Mouse (Mus musculus) liver, embryonic 12.5 days (tissue): ENCODE data around the gene Mks1. TPM values are rescaled to one million over a fixed set of nuclear protein-coding genes. Genes with fewer than 3 reads are reported as not detected.

Source experiments
- ATAC-seq: fragments of 200-750 bp; cut with Nextera tagmentation; 2 replicates; pipeline ENCODE4 v1.8.0; 2017; ENCODE audit warnings: moderate number of reproducible peaks, mild to moderate bottlenecking, moderate library complexity
- H3K27ac ChIP-seq: fragments of 300-500 bp; sonication (generic); 2 replicates; pipeline ENCODE4 v1.5.1; 2016; ENCODE audit warnings: mild to moderate bottlenecking
- H3K27me3 ChIP-seq: fragments of 300-500 bp; sonication (generic); replicated peaks from 2 replicates; pipeline ENCODE4 v1.6.1; 2016; ENCODE audit warnings: mild to moderate bottlenecking, moderate library complexity
- H3K36me3 ChIP-seq: fragments of 300-500 bp; sonication (generic); 2 replicates; pipeline ENCODE4 v1.6.1; 2016; ENCODE audit warnings: mild to moderate bottlenecking, moderate library complexity
- H3K4me1 ChIP-seq: fragments of 300-500 bp; sonication (generic); 2 replicates; pipeline ENCODE4 v1.6.1; 2016
- H3K4me2 ChIP-seq: fragments of 300-500 bp; sonication (generic); 2 replicates; pipeline ENCODE4 v1.6.1; 2016; ENCODE audit warnings: mild to moderate bottlenecking, moderate library complexity
- H3K4me3 ChIP-seq: fragments of 300-500 bp; sonication (generic); 2 replicates; pipeline ENCODE4 v1.5.1; 2016; ENCODE audit warnings: mild to moderate bottlenecking, moderate library complexity
- H3K9ac ChIP-seq: fragments of 300-500 bp; sonication (generic); 2 replicates; pipeline ENCODE4 v1.6.1; 2016; ENCODE audit warnings: mild to moderate bottlenecking, moderate library complexity
- H3K9me3 ChIP-seq: fragments of 300-500 bp; sonication (generic); replicated peaks from 2 replicates; pipeline ENCODE4 v1.6.1; 2016; ENCODE audit warnings: mild to moderate bottlenecking, moderate library complexity
- WGBS: fragments of 180-500 bp; shearing (Covaris S2); methylation state at CpG from one replicate; pipeline ENCODE4 v1.1.7; 2016; ENCODE audit not compliant: insufficient replicate concordance; 5-methylcytosine and 5-hydroxymethylcytosine counted together
- polyA plus RNA-seq: library from polyadenylated mRNA; unstranded; fragments of >200 nt; fragmentation: Nextera tagmentation; extraction: Ambion mirVana; gene quantifications from 2 replicates; pipeline ENCODE4 v1.2.1, GENCODE M21; 2016

The Mks1 gene
- 3.9 and 4.3 TPM in 2 replicates for polyA plus RNA-seq

DNA sequence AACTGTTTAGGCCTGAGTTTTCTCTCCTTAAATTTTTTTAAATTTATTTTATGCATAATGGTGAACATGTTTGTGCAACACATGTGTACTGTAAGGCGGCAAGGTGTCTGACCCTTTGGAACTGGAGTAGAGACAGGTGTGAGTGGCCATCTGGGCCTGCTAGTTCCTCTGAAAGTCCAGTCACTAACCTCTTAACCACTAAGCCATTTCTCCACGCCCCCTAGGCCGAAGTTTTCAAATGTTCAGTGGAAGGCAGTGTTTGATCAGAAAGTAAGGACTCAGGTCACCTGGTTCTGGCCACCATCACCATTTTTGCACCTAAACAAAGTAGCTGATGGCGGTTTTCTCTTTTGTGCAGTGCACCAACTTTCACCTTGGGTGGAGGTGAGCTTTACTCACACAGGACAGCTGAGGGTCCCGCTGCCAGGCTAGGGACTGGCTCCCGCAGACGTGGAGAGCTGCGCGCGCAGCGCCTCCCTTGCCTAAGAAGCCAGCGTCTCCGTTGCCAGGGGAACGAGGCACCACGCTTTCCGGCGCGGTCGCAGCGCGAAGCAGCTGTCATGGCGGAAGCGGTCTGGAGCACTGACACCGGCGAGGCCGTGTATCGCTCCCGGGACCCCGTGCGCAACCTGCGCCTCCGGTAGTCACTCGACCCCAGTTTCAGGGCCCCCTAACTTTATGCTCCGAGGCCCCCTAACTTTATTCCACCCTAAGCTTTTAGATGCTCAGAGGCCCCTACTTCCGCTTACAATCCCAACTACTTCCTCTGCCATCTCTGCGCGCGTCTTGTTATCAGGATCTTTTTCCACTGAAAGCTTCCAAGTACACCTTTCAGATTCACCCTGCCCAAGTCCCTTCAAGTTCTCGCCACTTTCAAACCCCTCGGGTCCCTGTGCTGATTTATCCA lies at the start of gene Mks1:
Gene Mks1 (plus strand): TSS at position 526 of the 907 bp plus-strand sequence.
- 3% methylated on average over 40 of the region's 40 CpGs for WGBS
- H3K9ac ChIP-seq = peak within 1 kb of the TSS; percentile 59
- H3K9me3 ChIP-seq = no peaks in the 10 kb centered on the region
- peaks cover 15% of the 10 kb centered on the region for H3K36me3 ChIP-seq
- no peak within 1 kb of the TSS for H3K27ac ChIP-seq
- H3K4me3 ChIP-seq = peak within 1 kb of the TSS; percentile 68
- H3K4me2 ChIP-seq = peak within 1 kb of the TSS; percentile 81
- H3K27me3 ChIP-seq = no peaks in the 10 kb centered on the region; the same call in none of the 2 replicates
- H3K4me1 ChIP-seq = peaks cover 15% of the 10 kb centered on the region
- ATAC-seq = peak; percentile 76

DNA sequence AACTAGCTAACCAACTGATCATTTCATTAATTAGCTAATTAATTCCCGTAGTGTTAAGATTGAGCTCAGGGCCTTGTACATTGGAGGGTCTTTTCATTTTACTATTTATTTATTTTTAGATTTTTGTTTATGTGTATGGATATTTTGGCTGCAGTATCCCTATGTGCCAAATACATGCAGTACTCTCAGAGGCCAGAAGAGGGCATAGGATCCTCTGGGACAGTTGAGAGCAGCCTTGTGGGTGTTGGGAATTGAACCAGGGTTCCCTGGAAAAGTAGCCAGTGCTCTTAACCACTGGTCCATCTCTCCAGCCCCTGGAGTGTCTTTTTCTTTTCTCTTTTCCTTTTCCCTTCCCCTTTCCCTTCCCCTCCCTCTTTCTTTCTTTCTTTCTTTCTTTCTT lies 47.6 kb upstream of the Mks1 start:
- no peak for ATAC-seq
- Histone ChIP-seq H3K27ac (no peak overlapping the region), H3K4me1 (no peaks in the 10 kb centered on the region), H3K36me3 (no peaks in the 10 kb centered on the region), H3K4me2 (no peak overlapping the region), H3K9ac (no peak overlapping the region), H3K27me3 (no peaks in the 10 kb centered on the region; the same call in 1 of the 2 replicates), H3K4me3 (no peak overlapping the region), H3K9me3 (no peaks in the 10 kb centered on the region)
- 46% methylated on average over 1 of the region's 1 CpGs for WGBS

DNA sequence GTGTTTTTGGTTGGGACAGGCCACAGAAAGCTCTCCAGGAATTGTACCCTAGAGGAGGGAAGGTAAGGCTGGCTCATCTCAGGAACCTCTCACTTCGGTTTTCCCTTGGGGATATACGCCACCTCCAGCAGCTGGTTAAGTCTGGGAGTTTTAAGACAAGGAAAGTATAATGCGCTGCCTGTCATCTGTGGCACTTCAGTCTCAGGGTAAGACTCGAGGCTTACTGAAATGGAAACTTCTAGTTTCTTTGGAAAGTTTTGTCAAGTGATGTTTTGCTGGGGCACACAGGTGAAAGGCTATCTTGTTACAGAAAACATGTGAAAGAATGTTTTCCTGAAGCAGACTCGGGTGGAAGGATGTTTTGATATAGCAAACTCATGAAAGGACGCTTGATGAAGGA lies 45.6 kb upstream of the Mks1 start:
- 63% methylated on average over 6 of the region's 6 CpGs for WGBS
- no peaks in the 10 kb centered on the region for H3K36me3 ChIP-seq
- no peak overlapping the region for H3K27ac ChIP-seq
- no peak overlapping the region for H3K4me2 ChIP-seq
- H3K4me1 ChIP-seq = no peaks in the 10 kb centered on the region
- ATAC-seq = no peak
- no peak overlapping the region for H3K4me3 ChIP-seq
- H3K9ac ChIP-seq = no peak overlapping the region
- no peaks in the 10 kb centered on the region for H3K9me3 ChIP-seq
- no peaks in the 10 kb centered on the region; the same call in 1 of the 2 replicates for H3K27me3 ChIP-seq

DNA sequence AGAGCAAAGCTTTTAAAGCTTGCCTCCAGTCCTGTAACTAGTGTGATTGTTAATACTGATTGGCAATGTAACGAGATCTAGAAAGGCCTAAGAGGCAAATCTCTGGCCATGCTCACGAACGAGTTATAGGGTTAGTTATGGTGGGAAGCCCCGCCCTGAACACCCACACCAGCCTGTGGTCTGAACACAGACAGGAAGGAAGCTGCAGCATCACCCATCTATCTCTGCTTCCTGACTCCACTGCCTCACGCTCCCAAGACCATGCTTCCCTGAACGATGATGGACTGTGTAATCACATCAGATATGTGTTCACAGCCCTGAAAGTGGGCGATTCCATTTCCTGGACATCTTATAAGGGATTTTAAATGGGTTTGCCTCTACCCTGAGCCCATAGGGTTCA lies 44.8 kb upstream of the Mks1 start:
- Histone ChIP-seq H3K9me3 (no peaks in the 10 kb centered on the region), H3K9ac (no peak overlapping the region), H3K4me3 (no peak overlapping the region), H3K4me2 (no peak overlapping the region), H3K4me1 (no peaks in the 10 kb centered on the region), H3K36me3 (no peaks in the 10 kb centered on the region), H3K27me3 (no peaks in the 10 kb centered on the region; the same call in 1 of the 2 replicates), H3K27ac (no peak overlapping the region)
- no peak for ATAC-seq
- WGBS = 19% methylated on average over 7 of the region's 7 CpGs

DNA sequence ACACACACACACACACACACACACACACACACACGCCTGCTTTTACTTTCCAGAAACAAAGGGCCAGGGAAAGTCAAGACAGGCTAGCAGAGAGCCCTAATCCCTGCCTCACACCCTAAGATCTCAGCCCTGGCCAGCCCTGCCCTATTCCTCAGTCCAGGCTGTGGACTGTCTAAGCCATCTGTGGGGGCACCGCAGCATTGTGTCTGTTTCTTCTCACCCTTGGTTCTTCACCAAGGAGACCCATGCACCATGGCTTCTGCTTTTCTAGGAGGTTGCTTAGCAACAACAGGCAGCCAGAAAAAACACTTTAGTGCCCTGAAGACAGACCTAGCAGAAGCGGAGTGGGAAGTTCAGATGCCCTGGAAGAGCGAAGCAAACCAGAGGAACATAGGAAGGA lies 41.6 kb upstream of the Mks1 start:
- H3K4me2 ChIP-seq = no peak overlapping the region
- H3K9me3 ChIP-seq = no peaks in the 10 kb centered on the region
- H3K4me3 ChIP-seq = no peak overlapping the region
- H3K4me1 ChIP-seq = no peaks in the 10 kb centered on the region
- H3K9ac ChIP-seq = no peak overlapping the region
- no peak overlapping the region for H3K27ac ChIP-seq
- H3K36me3 ChIP-seq = no peaks in the 10 kb centered on the region
- peaks cover 10% of the 10 kb centered on the region for H3K27me3 ChIP-seq
- 34% methylated on average over 4 of the region's 4 CpGs for WGBS
- no peak for ATAC-seq

DNA sequence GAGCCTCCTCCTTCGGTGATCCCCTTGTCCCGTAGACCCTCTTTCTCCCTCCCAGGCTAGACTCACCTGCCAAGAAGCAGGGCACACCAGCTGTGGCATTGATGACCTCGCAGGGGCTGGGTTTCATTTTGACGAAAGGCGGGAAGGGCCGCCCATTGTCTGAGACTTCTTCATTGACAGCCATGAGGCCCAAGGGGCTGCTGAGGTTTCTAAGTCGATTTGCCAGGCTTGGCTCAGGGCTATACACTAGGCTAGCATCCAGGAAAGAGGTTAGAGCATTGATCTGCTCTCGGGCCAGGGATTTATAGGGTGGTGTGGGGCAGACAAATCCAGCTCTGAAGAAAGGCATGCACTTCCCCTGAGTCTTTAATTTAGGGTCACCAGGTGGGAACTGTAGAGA lies 38.2 kb upstream of the Mks1 start:
- Histone ChIP-seq H3K27ac (no peak overlapping the region), H3K9ac (no peak overlapping the region), H3K9me3 (no peaks in the 10 kb centered on the region), H3K4me1 (peaks cover 4% of the 10 kb centered on the region; the same call in 1 of the 2 replicates), H3K4me2 (no peak overlapping the region), H3K4me3 (no peak overlapping the region), H3K36me3 (no peaks in the 10 kb centered on the region), H3K27me3 (peaks cover 30% of the 10 kb centered on the region)
- 65% methylated on average over 8 of the region's 8 CpGs for WGBS
- ATAC-seq = no peak

DNA sequence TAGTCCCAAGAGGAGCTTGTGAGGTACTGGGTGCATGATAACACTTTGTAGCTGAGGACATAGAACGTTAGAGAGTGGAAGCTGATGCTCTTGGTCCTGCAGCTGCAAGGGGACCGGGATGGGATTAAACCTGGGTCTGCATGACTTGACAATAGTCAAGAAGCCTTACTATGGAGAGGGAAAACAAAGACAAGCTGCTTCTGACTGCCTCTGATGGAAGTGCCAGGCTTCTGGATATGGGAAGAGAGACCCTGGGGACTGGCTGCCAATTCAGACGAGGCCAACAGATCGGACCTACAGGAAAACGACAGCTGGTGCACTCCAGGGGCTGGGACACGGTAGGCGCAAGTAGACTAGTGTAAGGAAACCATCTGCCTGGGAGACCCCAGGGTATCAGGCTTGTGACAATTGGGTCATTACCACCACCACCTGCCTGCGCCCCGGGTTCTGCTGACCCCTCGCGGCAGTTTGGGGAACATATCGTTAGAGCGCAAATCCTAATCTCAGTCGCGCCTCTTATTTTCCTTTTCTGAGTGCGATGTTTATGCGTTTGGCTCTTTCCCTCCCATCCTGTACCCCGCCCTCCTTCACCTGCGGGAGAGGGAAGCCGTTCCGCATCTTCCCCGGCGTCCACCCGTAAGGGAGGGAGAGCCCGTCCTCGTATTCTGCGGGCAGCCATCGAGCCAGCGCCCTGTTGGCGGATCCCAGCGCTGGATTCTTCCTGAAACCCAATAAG lies 36.1 kb upstream of the Mks1 start:
- Histone ChIP-seq H3K4me2 (peak overlapping the region; percentile 61), H3K27me3 (peaks cover 35% of the 10 kb centered on the region), H3K27ac (no peak overlapping the region), H3K36me3 (no peaks in the 10 kb centered on the region), H3K9me3 (no peaks in the 10 kb centered on the region), H3K9ac (no peak overlapping the region), H3K4me1 (peaks cover 4% of the 10 kb centered on the region; the same call in 1 of the 2 replicates), H3K4me3 (peak overlapping the region; percentile 34; the same call in 1 of the 2 replicates)
- ATAC-seq = no peak
- WGBS = 4% methylated on average over 31 of the region's 31 CpGs

DNA sequence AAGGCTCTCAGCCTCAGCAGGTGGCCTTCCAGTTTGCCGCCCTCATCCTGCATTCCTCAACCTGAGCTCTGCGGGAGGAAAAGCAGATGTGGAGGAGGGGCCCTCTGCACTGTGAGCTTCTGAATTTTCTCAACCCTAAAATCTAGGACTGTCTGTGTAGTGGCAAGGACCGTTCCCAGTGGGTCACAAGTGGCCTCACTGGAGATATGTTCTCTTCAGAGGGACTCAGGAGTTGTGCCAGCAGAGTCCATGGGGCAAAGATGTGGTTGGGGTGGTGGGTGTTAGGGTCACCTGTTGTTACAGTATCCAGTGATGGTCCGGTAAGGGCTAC lies 35.6 kb upstream of the Mks1 start:
- Histone ChIP-seq H3K27ac (no peak overlapping the region), H3K36me3 (no peaks in the 10 kb centered on the region), H3K4me1 (peaks cover 4% of the 10 kb centered on the region; the same call in 1 of the 2 replicates), H3K9me3 (no peaks in the 10 kb centered on the region), H3K4me3 (peak overlapping the region; percentile 34; the same call in 1 of the 2 replicates), H3K4me2 (peak overlapping the region; percentile 61), H3K9ac (no peak overlapping the region), H3K27me3 (peaks cover 39% of the 10 kb centered on the region)
- WGBS = 35% methylated on average over 4 of the region's 4 CpGs
- ATAC-seq = no peak

DNA sequence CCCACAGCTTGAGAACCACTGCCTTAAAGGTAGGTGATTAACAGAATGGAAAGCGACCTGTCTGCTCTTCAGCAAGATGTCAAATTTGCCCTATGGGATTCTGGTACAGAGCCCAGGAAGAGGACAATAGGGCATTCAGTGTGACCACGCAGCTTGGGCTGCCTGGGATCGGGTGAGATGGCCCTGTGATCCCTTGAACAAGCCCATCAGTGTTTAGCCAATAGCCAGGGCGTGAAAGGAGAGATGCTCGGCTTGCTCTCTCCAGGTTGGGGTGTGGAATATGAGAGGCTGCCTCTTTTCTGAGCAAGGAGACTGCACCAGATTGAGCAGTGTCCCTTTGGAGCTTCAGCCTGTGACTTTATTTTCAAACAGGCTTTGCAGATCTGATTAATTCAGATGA lies 31.5 kb upstream of the Mks1 start:
- H3K4me1 ChIP-seq = peaks cover 4% of the 10 kb centered on the region; the same call in 1 of the 2 replicates
- peaks cover 48% of the 10 kb centered on the region for H3K27me3 ChIP-seq
- no peak overlapping the region for H3K4me2 ChIP-seq
- no peaks in the 10 kb centered on the region for H3K9me3 ChIP-seq
- WGBS = 64% methylated on average over 5 of the region's 5 CpGs
- no peak for ATAC-seq
- no peak overlapping the region for H3K4me3 ChIP-seq
- no peak overlapping the region for H3K27ac ChIP-seq
- no peak overlapping the region for H3K9ac ChIP-seq
- H3K36me3 ChIP-seq = no peaks in the 10 kb centered on the region

DNA sequence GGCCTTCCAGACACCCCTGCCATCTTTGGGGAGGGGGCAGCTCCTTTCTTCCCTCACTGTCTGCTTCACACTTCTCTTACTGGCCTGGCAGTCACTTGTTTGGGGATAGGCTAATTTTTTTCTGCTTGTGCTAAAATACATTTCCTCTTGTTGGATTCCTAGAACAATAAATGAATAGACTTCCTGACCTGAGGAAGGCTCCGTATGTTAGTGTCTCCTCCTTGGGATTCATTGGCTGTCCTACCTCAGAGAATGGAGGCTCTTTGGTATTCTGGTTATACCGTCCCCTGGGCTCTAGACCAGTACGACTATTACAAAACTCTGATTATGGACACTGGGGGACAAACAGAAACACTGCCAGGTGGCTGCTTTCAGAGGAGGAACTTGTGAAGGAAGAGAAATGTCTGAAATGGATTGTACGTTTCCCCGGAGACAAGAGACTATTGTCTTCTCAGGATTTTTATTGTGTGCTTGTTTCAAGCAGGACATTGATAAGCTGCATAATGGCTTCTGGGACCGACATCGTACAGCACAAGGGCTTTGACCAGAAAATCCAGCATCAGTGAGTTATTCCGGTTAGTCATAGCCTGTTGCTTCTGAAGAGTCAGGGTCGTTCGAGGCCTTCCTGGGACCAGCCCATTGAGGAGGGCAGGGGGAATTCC lies 24.6 kb upstream of the Mks1 start, which contains the start of gene Lpo:
Gene Lpo (minus strand): TSS at position 51 of the 662 bp plus-strand sequence.
- Histone ChIP-seq H3K4me3 (no peak within 1 kb of the TSS), H3K36me3 (no peaks in the 10 kb centered on the region), H3K27me3 (peaks cover 19% of the 10 kb centered on the region), H3K27ac (no peak within 1 kb of the TSS), H3K9ac (no peak within 1 kb of the TSS), H3K9me3 (no peaks in the 10 kb centered on the region), H3K4me1 (no peaks in the 10 kb centered on the region), H3K4me2 (no peak within 1 kb of the TSS)
- WGBS = 69% methylated on average over 10 of the region's 10 CpGs
- no peak for ATAC-seq

DNA sequence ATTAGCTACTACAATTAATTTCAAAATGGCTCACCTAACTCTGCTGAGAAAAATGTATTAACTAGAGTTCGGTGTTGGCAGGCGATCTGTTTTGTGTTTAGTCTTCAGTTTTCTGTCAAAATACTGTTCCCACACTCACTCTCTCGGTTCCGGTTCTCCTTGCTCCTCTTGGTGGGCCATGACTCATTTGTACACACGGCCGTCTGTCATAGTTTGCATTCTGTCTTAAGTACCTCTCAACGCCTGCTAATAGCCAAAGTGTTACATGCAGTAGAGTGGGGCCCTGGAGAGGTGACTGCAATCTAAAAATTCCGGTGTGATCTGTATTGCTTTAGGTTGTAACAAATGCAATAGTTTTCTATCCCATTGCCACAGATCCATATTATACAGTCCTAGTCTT lies 12.3 kb upstream of the Mks1 start:
- ATAC-seq = no peak
- no peaks in the 10 kb centered on the region for H3K27me3 ChIP-seq
- H3K4me1 ChIP-seq = no peaks in the 10 kb centered on the region
- WGBS = 73% methylated on average over 8 of the region's 8 CpGs
- no peak overlapping the region for H3K4me3 ChIP-seq
- H3K9me3 ChIP-seq = no peaks in the 10 kb centered on the region
- no peak overlapping the region for H3K9ac ChIP-seq
- no peak overlapping the region for H3K27ac ChIP-seq
- no peak overlapping the region for H3K4me2 ChIP-seq
- no peaks in the 10 kb centered on the region for H3K36me3 ChIP-seq
